Mouse (Mus musculus) embryonic facial prominence, embryonic 15.5 days (tissue): Measurements from ENCODE around the gene Emid1. TPM values are rescaled to one million over a fixed set of nuclear protein-coding genes. Genes with fewer than 3 reads are reported as not detected.

Source experiments
- ATAC-seq: fragments of 200-750 bp; cut with Nextera tagmentation; 2 replicates; pipeline ENCODE4 v1.8.0; 2017; ENCODE audit warnings: low read depth, moderate TSS enrichment; ENCODE audit not compliant: insufficient number of reproducible peaks, low FRiP score, low TSS enrichment
- H3K27ac ChIP-seq: fragments of 300-500 bp; sonication (generic); replicated peaks from 2 replicates; pipeline ENCODE4 v1.5.1; 2015; ENCODE audit warnings: mild to moderate bottlenecking, inconsistent platforms
- H3K27me3 ChIP-seq: fragments of 300-500 bp; sonication (generic); 2 replicates; pipeline ENCODE4 v1.6.1; 2015; ENCODE audit warnings: inconsistent platforms
- H3K36me3 ChIP-seq: fragments of 300-500 bp; sonication (generic); 2 replicates; pipeline ENCODE4 v1.6.1; 2015; ENCODE audit warnings: mild to moderate bottlenecking, inconsistent platforms
- H3K4me1 ChIP-seq: fragments of 300-500 bp; sonication (generic); 2 replicates; pipeline ENCODE4 v1.6.1; 2015; ENCODE audit warnings: inconsistent platforms
- H3K4me2 ChIP-seq: fragments of 300-500 bp; sonication (generic); replicated peaks from 2 replicates; pipeline ENCODE4 v1.6.1; 2015; ENCODE audit warnings: mild to moderate bottlenecking, inconsistent platforms
- H3K4me3 ChIP-seq: fragments of 300-500 bp; sonication (generic); replicated peaks from 2 replicates; pipeline ENCODE4 v1.5.1; 2015; ENCODE audit warnings: mild to moderate bottlenecking, inconsistent platforms
- H3K9ac ChIP-seq: fragments of 300-500 bp; sonication (generic); 2 replicates; pipeline ENCODE4 v1.6.1; 2015; ENCODE audit warnings: inconsistent platforms
- H3K9me3 ChIP-seq: fragments of 300-500 bp; sonication (generic); replicated peaks from 2 replicates; pipeline ENCODE4 v1.6.1; 2016; ENCODE audit warnings: inconsistent platforms
- WGBS: fragments of 180-500 bp; shearing (Covaris S2); methylation state at CpG from one replicate; pipeline ENCODE4 v1.1.7; 2015; 5-methylcytosine and 5-hydroxymethylcytosine counted together
- polyA plus RNA-seq: library from polyadenylated mRNA; unstranded; fragments of >200 nt; fragmentation: Nextera tagmentation; extraction: Ambion mirVana; gene quantifications from 2 replicates; pipeline ENCODE4 v1.2.1, GENCODE M21; 2015

Gene Emid1
- 64.0 and 67.1 TPM in 2 replicates for polyA plus RNA-seq

DNA sequence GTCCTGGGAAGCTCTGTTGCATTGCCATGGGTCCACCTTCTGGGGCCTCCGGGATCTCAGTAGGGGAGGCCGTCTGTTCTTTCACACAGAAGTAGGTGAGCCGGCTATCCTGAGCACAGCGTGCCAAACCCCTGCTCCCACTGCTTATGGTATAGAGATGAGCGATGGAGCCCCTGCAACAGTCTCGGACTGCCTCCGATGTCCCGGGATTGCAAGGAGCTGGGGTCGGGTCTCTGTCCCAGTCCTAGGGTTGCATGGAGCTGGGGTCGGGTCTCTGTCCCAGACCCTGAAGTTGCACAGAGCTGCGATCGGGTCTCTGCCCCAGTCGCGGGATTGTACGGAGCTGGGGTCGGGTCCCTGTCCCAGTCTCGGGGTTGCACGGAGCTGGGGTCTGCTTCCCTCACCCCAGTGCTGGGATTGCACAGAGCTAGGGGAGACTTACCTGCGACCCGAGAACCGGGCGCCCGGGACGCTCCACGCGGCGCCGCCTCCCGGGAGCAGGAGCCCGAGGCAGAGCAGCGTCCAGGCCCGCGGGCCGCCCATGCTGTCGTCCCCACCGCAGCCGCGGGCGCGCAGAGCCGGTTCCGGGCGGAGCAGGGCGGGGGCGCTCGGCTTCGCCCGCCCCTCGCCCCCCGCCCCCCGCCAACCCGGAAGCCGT lies at the start of gene Emid1:
Gene Emid1, minus strand, starts transcription at position 578 of the 658 bp plus-strand sequence.
- no peaks in the 10 kb centered on the region for H3K9me3 ChIP-seq
- H3K9ac ChIP-seq: peak within 1 kb of the TSS; percentile 60
- no peaks in the 10 kb centered on the region for H3K27me3 ChIP-seq
- H3K4me1 ChIP-seq: peaks cover 48% of the 10 kb centered on the region
- peak within 1 kb of the TSS; percentile 69 for H3K27ac ChIP-seq
- WGBS: under 1% methylated on average over 35 of the region's 53 CpGs
- H3K4me2 ChIP-seq: peak within 1 kb of the TSS; percentile 92
- H3K36me3 ChIP-seq: no peaks in the 10 kb centered on the region
- peak within 1 kb of the TSS; percentile 59 for H3K4me3 ChIP-seq
- ATAC-seq: peak; percentile 48; the same call in 1 of the 2 replicates

DNA sequence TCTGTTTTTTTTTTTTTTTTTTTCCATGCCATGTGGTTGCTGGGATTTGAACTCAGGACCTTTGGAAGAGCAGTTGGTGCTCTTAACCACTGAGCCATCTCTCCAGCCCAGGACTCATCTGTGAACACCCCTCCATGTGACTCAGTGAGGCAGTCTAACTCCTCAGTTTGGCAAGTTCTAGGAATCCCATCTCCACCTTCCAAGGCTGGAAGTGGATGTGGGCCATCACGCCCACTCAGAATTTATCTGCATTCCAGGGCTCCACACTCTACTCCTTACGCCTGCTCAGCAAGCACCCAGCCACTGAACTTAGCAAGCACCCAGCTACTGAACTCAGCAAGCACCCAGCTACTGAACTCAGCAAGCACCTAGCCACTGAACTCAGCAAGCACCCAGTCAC lies 47.8 kb upstream of the Emid1 start:
- 88% methylated on average over 2 of the region's 2 CpGs for WGBS
- Histone ChIP-seq H3K4me3 (no peak overlapping the region), H3K27me3 (no peaks in the 10 kb centered on the region), H3K9ac (no peak overlapping the region), H3K36me3 (peaks cover 60% of the 10 kb centered on the region), H3K9me3 (no peaks in the 10 kb centered on the region), H3K27ac (no peak overlapping the region), H3K4me1 (peaks cover 7% of the 10 kb centered on the region; the same call in 1 of the 2 replicates), H3K4me2 (no peak overlapping the region)
- ATAC-seq: no peak

DNA sequence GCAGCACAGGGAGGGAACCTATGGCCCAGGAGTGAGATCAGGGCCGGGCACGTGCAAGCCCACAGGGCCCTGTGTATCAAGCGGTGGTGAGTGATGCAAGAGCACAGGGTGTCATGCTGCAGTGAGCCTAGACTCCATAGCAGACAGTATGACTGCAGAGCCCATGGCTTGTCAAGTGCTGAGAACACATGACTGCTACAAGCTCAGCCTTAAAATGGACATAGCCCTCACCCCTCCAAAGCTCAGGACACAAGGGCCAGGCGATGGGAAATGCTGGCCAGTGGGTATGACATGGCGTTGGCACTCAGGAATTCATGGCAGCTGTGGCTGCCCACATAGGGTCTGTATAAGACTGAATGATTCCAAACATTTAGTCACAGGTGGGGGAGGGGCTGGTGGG lies 45.0 kb upstream of the Emid1 start:
- peaks cover 73% of the 10 kb centered on the region for H3K36me3 ChIP-seq
- H3K9me3 ChIP-seq: no peaks in the 10 kb centered on the region
- no peak overlapping the region for H3K4me2 ChIP-seq
- ATAC-seq: no peak
- 75% methylated on average over 5 of the region's 5 CpGs for WGBS
- H3K4me1 ChIP-seq: peaks cover 7% of the 10 kb centered on the region; the same call in 1 of the 2 replicates
- no peak overlapping the region for H3K4me3 ChIP-seq
- H3K27me3 ChIP-seq: no peaks in the 10 kb centered on the region
- no peak overlapping the region for H3K27ac ChIP-seq
- H3K9ac ChIP-seq: no peak overlapping the region

DNA sequence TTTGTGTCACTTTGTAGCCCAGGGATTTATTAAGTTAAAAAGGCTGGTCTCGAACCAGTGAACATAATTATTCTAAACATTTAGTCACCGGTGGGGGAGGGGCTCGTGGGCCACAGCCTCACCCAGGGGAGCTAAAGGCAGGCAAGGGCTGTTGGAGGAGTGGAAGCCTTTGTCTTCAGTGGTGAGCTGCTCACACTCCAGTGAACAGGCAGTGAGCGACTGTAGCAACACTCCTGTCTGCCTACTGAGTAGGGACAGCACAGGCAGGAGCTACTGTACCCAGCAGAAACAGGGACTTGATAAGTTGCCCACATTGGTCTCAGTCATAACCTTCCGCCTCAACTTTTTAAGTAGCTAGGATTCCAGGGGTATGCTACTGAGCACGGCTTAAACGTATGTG lies 44.5 kb upstream of the Emid1 start:
- no peaks in the 10 kb centered on the region for H3K9me3 ChIP-seq
- H3K27ac ChIP-seq: no peak overlapping the region
- H3K36me3 ChIP-seq: peaks cover 72% of the 10 kb centered on the region
- no peak for ATAC-seq
- H3K27me3 ChIP-seq: no peaks in the 10 kb centered on the region
- H3K9ac ChIP-seq: no peak overlapping the region
- H3K4me1 ChIP-seq: peaks cover 5% of the 10 kb centered on the region; the same call in 1 of the 2 replicates
- 64% methylated on average over 7 of the region's 7 CpGs for WGBS
- H3K4me3 ChIP-seq: no peak overlapping the region
- H3K4me2 ChIP-seq: no peak overlapping the region

DNA sequence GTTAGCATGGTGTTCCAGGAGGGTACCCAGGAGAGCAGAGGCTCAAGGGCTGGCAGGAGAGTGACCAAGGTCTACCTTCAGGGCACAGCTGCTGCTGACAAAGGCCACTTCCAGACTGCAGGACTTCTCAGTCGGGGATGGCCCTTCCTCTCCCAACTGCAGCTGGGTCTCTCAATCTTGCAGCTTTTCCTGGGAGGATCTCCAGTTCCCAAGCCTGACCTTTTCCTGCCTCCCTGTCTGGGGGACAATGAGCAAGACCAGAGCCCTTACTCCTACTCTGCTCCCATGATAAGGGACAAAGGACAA lies 41.5 kb upstream of the Emid1 start:
- no peak overlapping the region for H3K9ac ChIP-seq
- no peak overlapping the region for H3K4me3 ChIP-seq
- 56% methylated on average over 1 of the region's 1 CpGs for WGBS
- peak overlapping the region; percentile 0; the same call in 1 of the 2 replicates for H3K27ac ChIP-seq
- H3K36me3 ChIP-seq: peaks cover 51% of the 10 kb centered on the region
- no peak overlapping the region for H3K4me2 ChIP-seq
- ATAC-seq: no peak
- no peaks in the 10 kb centered on the region for H3K27me3 ChIP-seq
- H3K4me1 ChIP-seq: peaks cover 18% of the 10 kb centered on the region
- no peaks in the 10 kb centered on the region for H3K9me3 ChIP-seq

DNA sequence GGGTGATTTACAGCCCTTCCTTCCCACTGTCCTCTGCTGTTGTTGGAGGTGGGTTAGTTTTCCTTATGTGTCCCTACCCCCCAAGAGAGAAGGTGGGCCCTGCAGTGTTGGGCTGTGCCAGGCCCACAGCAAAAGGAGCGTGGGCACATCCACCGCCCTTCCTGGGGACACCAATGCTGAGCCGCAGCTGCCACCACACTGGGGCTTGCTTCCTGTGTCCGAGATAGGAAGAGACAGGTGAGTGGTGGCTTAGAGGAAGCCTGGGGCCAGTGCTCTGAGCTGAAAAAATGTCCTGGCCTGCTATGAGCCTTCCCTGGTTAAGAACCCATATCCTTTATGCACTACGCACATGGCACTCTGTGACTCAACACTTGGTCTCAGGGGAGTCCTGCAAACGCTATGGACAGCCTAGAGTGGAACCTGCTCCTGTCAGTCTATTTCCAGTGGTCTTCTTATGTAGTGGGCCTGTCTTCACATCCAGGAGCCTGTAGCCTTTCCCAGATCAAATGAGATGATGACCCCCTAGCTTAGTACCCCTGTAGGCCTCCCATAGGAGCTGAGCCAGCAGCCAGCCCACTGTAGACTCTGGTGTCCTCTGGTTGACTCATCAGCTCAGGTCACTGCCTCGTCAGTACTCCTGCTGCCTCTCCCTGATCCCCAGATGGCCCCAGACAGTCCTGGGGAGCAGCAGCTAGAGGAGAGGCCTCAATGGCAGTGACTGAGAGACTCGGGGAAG lies 41.0 kb upstream of the Emid1 start:
- Histone ChIP-seq H3K27ac (peak overlapping the region; percentile 0; the same call in 1 of the 2 replicates), H3K36me3 (peaks cover 46% of the 10 kb centered on the region), H3K27me3 (no peaks in the 10 kb centered on the region), H3K4me1 (peaks cover 18% of the 10 kb centered on the region), H3K9me3 (no peaks in the 10 kb centered on the region), H3K9ac (no peak overlapping the region), H3K4me3 (no peak overlapping the region), H3K4me2 (no peak overlapping the region)
- ATAC-seq: 0 out of 2 replicates have a peak, but pooled peaks have one; percentile 16
- WGBS: 76% methylated on average over 8 of the region's 8 CpGs

DNA sequence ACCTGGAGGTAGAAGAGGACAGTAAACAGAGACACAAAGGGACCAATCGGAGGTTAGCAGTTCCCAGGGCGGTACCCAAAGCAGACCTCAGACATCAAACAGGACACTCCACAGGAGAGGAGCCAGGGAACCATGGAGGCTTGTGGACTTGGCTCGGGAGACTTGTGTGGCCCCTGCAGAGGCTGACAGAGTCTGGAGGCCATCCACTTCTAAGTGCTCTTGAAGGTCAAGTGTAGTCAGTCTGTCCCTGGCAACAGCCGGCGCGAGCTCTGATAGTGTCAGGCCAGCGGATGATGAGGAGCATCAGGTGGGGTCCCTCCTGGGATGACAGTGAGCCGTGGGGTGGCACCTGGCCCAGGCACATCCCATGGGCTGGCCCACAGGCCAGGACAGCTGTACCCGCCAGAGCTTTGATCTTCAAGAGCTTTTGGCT lies 40.0 kb upstream of the Emid1 start:
- no peaks in the 10 kb centered on the region for H3K9me3 ChIP-seq
- H3K4me2 ChIP-seq: no peak overlapping the region
- H3K9ac ChIP-seq: no peak overlapping the region
- H3K4me3 ChIP-seq: no peak overlapping the region
- ATAC-seq: peak; percentile 48
- H3K27ac ChIP-seq: peak overlapping the region; percentile 18; the same call in 1 of the 2 replicates
- WGBS: 61% methylated on average over 9 of the region's 9 CpGs
- H3K36me3 ChIP-seq: peaks cover 40% of the 10 kb centered on the region
- H3K4me1 ChIP-seq: peaks cover 18% of the 10 kb centered on the region; the same call in 1 of the 2 replicates
- no peaks in the 10 kb centered on the region for H3K27me3 ChIP-seq

DNA sequence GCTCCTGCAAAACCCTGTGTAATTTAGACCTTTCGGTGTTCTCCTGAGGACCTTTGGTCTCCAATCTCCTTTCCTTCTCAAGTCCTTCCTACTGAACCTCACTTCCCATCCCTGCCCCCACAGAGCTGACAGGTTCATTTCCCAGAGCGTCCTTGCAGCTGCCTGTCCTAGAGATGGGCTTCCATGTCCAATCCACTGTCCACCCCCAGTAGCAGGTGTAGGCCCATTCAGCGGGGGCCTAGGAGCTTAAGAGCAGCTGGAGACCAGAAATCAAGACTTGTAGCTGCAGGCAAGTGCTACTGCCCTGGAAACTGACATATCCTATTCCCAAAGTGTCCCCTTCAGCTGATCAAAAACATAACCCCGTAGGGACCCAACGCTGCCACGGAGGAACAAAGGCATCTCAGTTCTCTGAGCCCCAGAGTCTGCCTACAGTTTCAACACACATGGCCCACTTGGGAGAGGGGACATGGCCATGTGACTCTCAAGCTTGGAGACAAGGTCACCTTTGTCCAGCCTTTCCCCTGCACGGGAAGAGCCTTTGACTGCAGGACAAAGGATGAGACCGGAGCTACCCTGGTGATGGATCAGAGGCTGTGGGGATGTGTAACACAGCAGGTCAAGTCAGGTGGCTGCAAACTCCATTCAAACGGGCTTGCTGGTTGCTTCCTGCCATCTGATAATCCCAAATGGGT lies 37.3 kb upstream of the Emid1 start:
- no peak overlapping the region for H3K4me2 ChIP-seq
- ATAC-seq: no peak

DNA sequence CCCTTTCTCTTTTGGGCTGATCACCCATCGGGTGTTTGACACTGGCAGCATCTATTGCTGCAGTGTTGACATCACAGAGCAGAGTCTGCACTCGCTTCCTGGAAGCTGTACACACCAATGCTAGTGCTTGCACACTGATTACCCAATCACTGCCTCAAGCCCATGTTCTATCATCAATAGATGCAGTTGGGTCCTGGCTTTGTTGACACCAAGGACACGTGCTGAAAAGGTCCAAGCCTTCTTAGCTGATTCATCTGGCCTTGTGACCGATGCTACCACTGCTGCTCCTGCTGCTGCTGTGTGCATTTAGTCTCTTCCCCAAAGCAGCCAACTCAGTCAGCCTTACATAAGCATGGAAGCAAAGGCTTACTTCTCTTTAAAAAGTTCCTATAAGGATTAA lies 36.1 kb upstream of the Emid1 start:
- Histone ChIP-seq H3K9ac (no peak overlapping the region), H3K4me2 (no peak overlapping the region), H3K4me3 (no peak overlapping the region), H3K36me3 (peaks cover 8% of the 10 kb centered on the region; the same call in 1 of the 2 replicates), H3K4me1 (peaks cover 42% of the 10 kb centered on the region), H3K9me3 (no peaks in the 10 kb centered on the region), H3K27me3 (no peaks in the 10 kb centered on the region), H3K27ac (no peak overlapping the region)
- no peak for ATAC-seq
- 86% methylated on average over 4 of the region's 4 CpGs for WGBS

More for the DNA sequence above, 37.3 kb upstream of the Emid1 start:
- H3K4me3 ChIP-seq: no peak overlapping the region
- no peaks in the 10 kb centered on the region for H3K27me3 ChIP-seq
- H3K36me3 ChIP-seq: peaks cover 20% of the 10 kb centered on the region
- H3K4me1 ChIP-seq: peaks cover 33% of the 10 kb centered on the region
- H3K9me3 ChIP-seq: no peaks in the 10 kb centered on the region
- no peak overlapping the region for H3K27ac ChIP-seq
- no peak overlapping the region for H3K9ac ChIP-seq
- 43% methylated on average over 9 of the region's 9 CpGs for WGBS

DNA sequence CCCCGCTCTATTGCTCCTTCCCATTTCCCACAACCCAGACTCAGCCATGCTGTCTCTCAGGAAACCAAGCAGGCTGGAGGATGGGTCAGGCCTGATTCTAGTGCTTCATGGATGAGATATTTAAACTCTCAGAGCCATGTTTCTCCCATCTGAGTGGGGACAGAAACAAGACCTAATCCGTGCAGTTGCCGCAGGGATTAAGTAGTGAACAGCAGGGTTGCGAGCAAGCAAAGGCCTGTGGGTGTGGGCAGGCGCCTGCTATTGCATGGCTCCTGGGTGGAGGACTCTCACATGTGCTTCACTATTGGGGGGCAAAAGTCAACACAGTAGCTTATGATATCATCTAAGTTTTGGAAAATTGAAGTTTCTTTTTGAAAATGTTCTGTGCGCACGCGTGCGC lies 32.8 kb upstream of the Emid1 start:
- Histone ChIP-seq H3K9ac (no peak overlapping the region), H3K27ac (peak overlapping the region; percentile 87), H3K4me2 (peak overlapping the region; percentile 24; the same call in 1 of the 2 replicates), H3K27me3 (no peaks in the 10 kb centered on the region), H3K36me3 (no peaks in the 10 kb centered on the region), H3K4me3 (no peak overlapping the region), H3K4me1 (peaks cover 36% of the 10 kb centered on the region), H3K9me3 (no peaks in the 10 kb centered on the region)
- WGBS: 65% methylated on average over 8 of the region's 9 CpGs
- ATAC-seq: 0 out of 2 replicates have a peak, but pooled peaks have one; percentile 30

DNA sequence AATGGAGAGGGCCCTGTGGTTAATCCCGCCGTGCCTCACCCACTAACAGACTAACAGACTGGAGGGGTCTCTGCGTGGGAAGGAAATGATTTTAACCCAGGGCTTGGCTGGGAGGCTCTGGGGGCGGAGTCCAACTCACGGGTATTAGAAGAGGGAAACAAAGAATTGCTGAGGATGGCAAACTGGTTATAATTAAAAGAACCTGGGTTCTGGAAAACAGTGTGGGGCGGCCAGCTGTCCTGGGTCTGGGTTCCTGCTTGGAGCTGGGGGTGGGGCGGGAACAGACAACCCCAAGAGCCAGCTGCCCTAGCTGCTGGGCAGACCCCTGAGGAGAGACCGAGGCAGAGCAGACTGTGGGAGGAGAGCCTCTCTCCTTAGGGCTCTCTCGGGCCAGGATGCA lies 32.2 kb upstream of the Emid1 start:
- Histone ChIP-seq H3K27me3 (no peaks in the 10 kb centered on the region), H3K9ac (no peak overlapping the region), H3K36me3 (no peaks in the 10 kb centered on the region), H3K4me2 (peak overlapping the region; percentile 24; the same call in 1 of the 2 replicates), H3K4me3 (no peak overlapping the region), H3K9me3 (no peaks in the 10 kb centered on the region), H3K27ac (peak overlapping the region; percentile 87), H3K4me1 (peaks cover 36% of the 10 kb centered on the region)
- peak; percentile 78 for ATAC-seq
- WGBS: 12% methylated on average over 9 of the region's 9 CpGs
